Mouse (Mus musculus) stomach, embryonic 16.5 days (tissue): ENCODE results near the gene Snx4. TPM values are rescaled to one million over a fixed set of nuclear protein-coding genes. Genes with fewer than 3 reads are reported as not detected.

Experiments used
- ATAC-seq: fragments of 200-750 bp; cut with Nextera tagmentation; 2 replicates; pipeline ENCODE4 v1.8.0; 2017; ENCODE audit warnings: moderate number of reproducible peaks, moderate TSS enrichment; ENCODE audit not compliant: insufficient read depth, low FRiP score
- H3K27ac ChIP-seq: fragments of 300-500 bp; sonication (generic); 2 replicates; pipeline ENCODE4 v1.5.1; 2014; ENCODE audit warnings: low read length
- H3K27me3 ChIP-seq: fragments of 300-500 bp; sonication (generic); 2 replicates; pipeline ENCODE4 v1.6.1; 2014; ENCODE audit warnings: low read length, control low read depth, mixed read lengths; ENCODE audit not compliant: control insufficient read depth, insufficient read depth
- H3K36me3 ChIP-seq: fragments of 300-500 bp; sonication (generic); 2 replicates; pipeline ENCODE4 v1.6.1; 2014; ENCODE audit warnings: low read length; ENCODE audit not compliant: control insufficient read depth, insufficient read depth
- H3K4me1 ChIP-seq: fragments of 300-500 bp; sonication (generic); 2 replicates; pipeline ENCODE4 v1.6.1; 2014; ENCODE audit warnings: low read length, control low read depth, mixed read lengths; ENCODE audit not compliant: control insufficient read depth, insufficient read depth
- H3K4me2 ChIP-seq: fragments of 300-500 bp; sonication (generic); 2 replicates; pipeline ENCODE4 v1.6.1; 2014; ENCODE audit warnings: low read depth, low read length, mixed read lengths
- H3K4me3 ChIP-seq: fragments of 300-500 bp; sonication (generic); replicated peaks from 2 replicates; pipeline ENCODE4 v1.5.1; 2014; ENCODE audit warnings: mild to moderate bottlenecking, low read length
- H3K9ac ChIP-seq: fragments of 300-500 bp; sonication (generic); 2 replicates; pipeline ENCODE4 v1.6.1; 2014; ENCODE audit warnings: low read length
- H3K9me3 ChIP-seq: fragments of 300-500 bp; sonication (generic); replicated peaks from 2 replicates; pipeline ENCODE4 v1.6.1; 2016; ENCODE audit warnings: low read length, control low read depth; ENCODE audit not compliant: control insufficient read depth
- WGBS: fragments of 180-500 bp; shearing (Covaris S2); extraction: QIAGEN DNeasy Blood & Tissue Kit; methylation state at CpG from one replicate; pipeline ENCODE4 v1.1.7; 2014; 5-methylcytosine and 5-hydroxymethylcytosine counted together
- polyA plus RNA-seq: library from polyadenylated mRNA; unstranded; fragments of >200 nt; fragmentation: Nextera tagmentation; extraction: Ambion mirVana; gene quantifications from 2 replicates; pipeline ENCODE4 v1.2.1, GENCODE M21; 2015

Gene Snx4
- polyA plus RNA-seq, 1 experiment from 2014 or later, result 83.6 TPM

GRCm38 (mm10) chr16:33343106-33343505 lies 91.9 kb downstream of the Snx4 start:
- Histone ChIP-seq H3K36me3 (no peaks in the 10 kb centered on the region), H3K27me3 (no peaks in the 10 kb centered on the region), H3K27ac (no peak overlapping the region), H3K4me1 (peaks cover 14% of the 10 kb centered on the region), H3K9me3 (no peaks in the 10 kb centered on the region), H3K4me3 (no peak overlapping the region), H3K9ac (no peak overlapping the region), H3K4me2 (no peak overlapping the region)
- no peak for ATAC-seq
- 67% methylated on average over 5 of the region's 5 CpGs for WGBS

- no peak overlapping the region for H3K9ac ChIP-seq
- H3K27me3 ChIP-seq, result no peaks in the 10 kb centered on the region
- H3K4me1 ChIP-seq, result peaks cover 10% of the 10 kb centered on the region
- H3K36me3 ChIP-seq, result no peaks in the 10 kb centered on the region
- H3K9me3 ChIP-seq, result no peaks in the 10 kb centered on the region
- H3K4me3 ChIP-seq, result no peak overlapping the region
- no peak overlapping the region for H3K4me2 ChIP-seq
- WGBS, result 80% methylated on average over 7 of the region's 7 CpGs
- no peak overlapping the region for H3K27ac ChIP-seq
- no peak for ATAC-seq
These were observed 92.4 kb downstream of the Snx4 start for GRCm38 (mm10) chr16:33343601-33344000.

- Histone ChIP-seq H3K4me2 (no peak overlapping the region; the same call in 1 of the 2 replicates), H3K4me3 (no peak overlapping the region), H3K9ac (0 out of 2 replicates have a peak overlapping the region, but pooled peaks have one; percentile 2), H3K9me3 (no peaks in the 10 kb centered on the region), H3K36me3 (no peaks in the 10 kb centered on the region), H3K27ac (no peak overlapping the region), H3K4me1 (peaks cover 8% of the 10 kb centered on the region), H3K27me3 (no peaks in the 10 kb centered on the region)
- 59% methylated on average over 9 of the region's 9 CpGs for WGBS
- ATAC-seq, result no peak
These were observed 93.1 kb downstream of the Snx4 start for GRCm38 (mm10) chr16:33344379-33344778.

- no peaks in the 10 kb centered on the region for H3K36me3 ChIP-seq
- H3K27me3 ChIP-seq, result no peaks in the 10 kb centered on the region
- no peak overlapping the region for H3K9ac ChIP-seq
- no peak overlapping the region; the same call in 1 of the 2 replicates for H3K4me2 ChIP-seq
- H3K4me1 ChIP-seq, result peaks cover 8% of the 10 kb centered on the region
- ATAC-seq, result no peak
- no peak overlapping the region for H3K4me3 ChIP-seq
- H3K9me3 ChIP-seq, result no peaks in the 10 kb centered on the region
- no peak overlapping the region for H3K27ac ChIP-seq
- WGBS, result 73% methylated on average over 4 of the region's 4 CpGs
These were observed 93.6 kb downstream of the Snx4 start for GRCm38 (mm10) chr16:33344875-33345274.

GRCm38 (mm10) chr16:33346376-33346775 lies 95.1 kb downstream of the Snx4 start:
- H3K9ac ChIP-seq, result no peak overlapping the region
- H3K9me3 ChIP-seq, result no peaks in the 10 kb centered on the region
- no peak overlapping the region for H3K4me2 ChIP-seq
- H3K4me3 ChIP-seq, result no peak overlapping the region
- no peak for ATAC-seq
- H3K27ac ChIP-seq, result 0 out of 2 replicates have a peak overlapping the region, but pooled peaks have one; percentile 9
- WGBS, result 40% methylated on average over 3 of the region's 3 CpGs
- peaks cover 8% of the 10 kb centered on the region for H3K4me1 ChIP-seq
- no peaks in the 10 kb centered on the region for H3K36me3 ChIP-seq
- H3K27me3 ChIP-seq, result no peaks in the 10 kb centered on the region

- no peak for ATAC-seq
- Histone ChIP-seq H3K9ac (no peak overlapping the region), H3K4me3 (no peak overlapping the region), H3K9me3 (no peaks in the 10 kb centered on the region), H3K27ac (no peak overlapping the region), H3K36me3 (no peaks in the 10 kb centered on the region), H3K27me3 (no peaks in the 10 kb centered on the region), H3K4me1 (peaks cover 8% of the 10 kb centered on the region), H3K4me2 (no peak overlapping the region)
- 51% methylated on average over 5 of the region's 5 CpGs for WGBS
These were observed 95.9 kb downstream of the Snx4 start for GRCm38 (mm10) chr16:33347134-33347533.

Other genes starting within 250 kb of the Snx4 start
- gene Iqcg, start 195.2 kb upstream of the Snx4 start, polyA plus RNA-seq, result 2.4 TPM in 2 replicates
- gene Rpl35a, start 195.0 kb upstream of the Snx4 start, polyA plus RNA-seq, result 790 and 946 TPM in 2 replicates
- gene Lmln, start 188.9 kb upstream of the Snx4 start, polyA plus RNA-seq, result 2.6 and 2.8 TPM in 2 replicates
- gene Osbpl11, start 66.4 kb upstream of the Snx4 start, polyA plus RNA-seq, result 8.8 and 9.5 TPM in 2 replicates
- gene Zfp148, start 129.4 kb downstream of the Snx4 start, polyA plus RNA-seq, result 48.2 and 49.9 TPM in 2 replicates